In the genomic region with DNA sequence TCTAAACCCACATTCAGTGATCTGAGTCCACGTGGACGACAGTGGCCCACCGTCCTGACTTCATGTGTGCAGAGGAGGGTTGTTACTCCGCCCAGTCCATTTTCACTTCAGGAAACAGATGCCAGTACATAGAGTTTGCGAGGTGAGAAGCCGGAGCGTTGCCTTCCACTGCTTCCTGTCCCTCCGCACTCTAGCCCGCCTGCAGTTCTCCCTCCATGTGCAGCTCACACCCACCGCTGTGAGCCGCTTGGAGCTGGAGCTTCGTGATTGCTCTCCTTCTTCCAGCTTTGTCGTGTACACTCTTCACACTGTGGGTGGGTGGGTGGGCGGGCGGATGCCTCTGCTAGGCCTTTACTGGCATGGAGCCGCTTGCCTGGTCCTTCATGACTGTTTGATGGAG, we compare ENCODE assay signal across 8 mouse cellular contexts. TPM values are rescaled to one million over a fixed set of nuclear protein-coding genes. Genes with fewer than 3 reads are reported as not detected.
A peak's percentile ranks its signal among the peaks of the same experiment; 100 is the strongest.
DNase-seq lines count a peak whose midpoint lies in the region; ATAC-seq and TF ChIP-seq lines count a peak whose summit lies in the region.

No protein-coding gene starts in this region.

- ATAC-seq in hindbrain, embryonic 13.5 days (ENCODE audit: low FRiP score) = no peak
- peak; percentile 30; the same call in 1 of the 2 replicates for ATAC-seq in midbrain, embryonic 16.5 days
- no peak for ATAC-seq in inflammation-experienced regulatory T-cells, adult 6 months
- no peak for ATAC-seq in cerebellum, adult (ENCODE audit: insufficient number of reproducible peaks, low FRiP score, low TSS enrichment)

- no peak for TF ChIP-seq POLR2A in brain, embryonic 14.5 days (IDR thresholded peaks at IDR 0.05; ENCODE audit: borderline replicate concordance, extremely low read depth, insufficient read depth, insufficient read length, poor library complexity, severe bottlenecking)

- TF ChIP-seq CTCF in brain, embryonic 14.5 days (IDR thresholded peaks at IDR 0.05; ENCODE audit: borderline replicate concordance, extremely low read depth, insufficient read depth, insufficient read length) = no peak

- peak overlapping the region; percentile 13; the same call in 1 of the 2 replicates for H3K9ac ChIP-seq in hindbrain, embryonic 13.5 days
- no peak overlapping the region for H3K9ac ChIP-seq in midbrain, embryonic 16.5 days (ENCODE audit: low read depth, low read length)

- WGBS in hindbrain, embryonic 13.5 days = 53% methylated on average over 16 of the region's 16 CpGs
- WGBS in midbrain, embryonic 16.5 days = 55% methylated on average over 16 of the region's 16 CpGs

- H3K9me3 ChIP-seq in hindbrain, embryonic 13.5 days = no peaks in the 10 kb centered on the region
- no peaks in the 10 kb centered on the region for H3K9me3 ChIP-seq in midbrain, embryonic 16.5 days (replicated peaks; ENCODE audit: control insufficient read depth, low read length, poor library complexity, severe bottlenecking)

- peak; percentile 33 for DNase-seq in layer of hippocampus, adult 11-12 months (ENCODE audit: low spot score)
- no peak for DNase-seq in layer of hippocampus, postnatal 25 days (ENCODE audit: extremely low spot score in 1 of 2, low spot score in 1 of 2)
- peak; percentile 37 for DNase-seq in brain, embryonic 14.5 days (ENCODE audit: low read depth)
- no peak for DNase-seq in cerebellum, postnatal 4 days (ENCODE audit: low spot score in 2 of 2)

- H3K4me1 ChIP-seq in hindbrain, embryonic 13.5 days (replicated peaks) = peaks cover 34% of the 10 kb centered on the region
- peaks cover 21% of the 10 kb centered on the region for H3K4me1 ChIP-seq in midbrain, embryonic 16.5 days (ENCODE audit: control insufficient read depth, insufficient read depth, low read length)

- H3K4me3 ChIP-seq in hindbrain, embryonic 13.5 days = no peak overlapping the region
- no peak overlapping the region for H3K4me3 ChIP-seq in midbrain, embryonic 16.5 days (ENCODE audit: low read depth, low read length)

- no peak overlapping the region for H3K4me2 ChIP-seq in hindbrain, embryonic 13.5 days
- H3K4me2 ChIP-seq in midbrain, embryonic 16.5 days (ENCODE audit: low read length) = no peak overlapping the region

- H3K27ac ChIP-seq in hindbrain, embryonic 13.5 days = peak overlapping the region; percentile 76
- no peak overlapping the region for H3K27ac ChIP-seq in midbrain, embryonic 16.5 days (ENCODE audit: low read length)

- no peaks in the 10 kb centered on the region for H3K27me3 ChIP-seq in hindbrain, embryonic 13.5 days
- no peaks in the 10 kb centered on the region for H3K27me3 ChIP-seq in midbrain, embryonic 16.5 days (ENCODE audit: control insufficient read depth, insufficient read depth, low read depth, low read length)

- H3K36me3 ChIP-seq in hindbrain, embryonic 13.5 days = no peaks in the 10 kb centered on the region
- H3K36me3 ChIP-seq in midbrain, embryonic 16.5 days (ENCODE audit: control insufficient read depth, insufficient read depth, low read length) = no peaks in the 10 kb centered on the region

RNA-seq across cellular contexts. Expression of a gene that starts 53.8 kb away (rescaled TPM):
- total RNA-seq in layer of hippocampus, postnatal 25 days (2021) = 10 to 100 TPM; 52.5 to 54.3 TPM
- polyA plus RNA-seq in brain, embryonic 14.5 days (2012; rRNA removed) = 25.5 and 33.7 TPM in 2 replicates
- 19.1 and 19.6 TPM in 2 replicates for polyA plus RNA-seq in hindbrain, embryonic 13.5 days (2015; fragmentation: Nextera tagmentation; extraction: Ambion mirVana)
- 16.5 and 18.3 TPM in 2 replicates for polyA plus RNA-seq in midbrain, embryonic 16.5 days (2015; fragmentation: Nextera tagmentation; extraction: Ambion mirVana)
- polyA plus RNA-seq in inflammation-experienced regulatory T-cells, adult 6 months (2017; shearing (Covaris generic)) = 10 to 100 TPM; 11.5 to 21.3 (median 13.3) TPM

Comparison
In these comparisons a context has a peak if more than half of its experiments do, and no peak if none do; other contexts are left out.
1. DNase-seq: peak in layer of hippocampus, adult 11-12 months (single experiment) and brain, embryonic 14.5 days (single experiment); none in layer of hippocampus, postnatal 25 days (0 of 2) and cerebellum, postnatal 4 days (0 of 2).